Mouse (Mus musculus) bone marrow macrophage, adult 2 months (primary cell): ENCODE data around the gene Slc20a1.

ENCODE experiments used
- CTCF ChIP-seq: IDR thresholded peaks from 2 replicates; pipeline ENCODE4 v1.5.1; 2012; ENCODE audit warnings: low read depth, mild to moderate bottlenecking, low read length, moderate library complexity
- POLR2A ChIP-seq: IDR thresholded peaks from 2 replicates; pipeline ENCODE4 v1.6.1; 2012; ENCODE audit warnings: mild to moderate bottlenecking, low read depth, low read length, borderline replicate concordance

DNA sequence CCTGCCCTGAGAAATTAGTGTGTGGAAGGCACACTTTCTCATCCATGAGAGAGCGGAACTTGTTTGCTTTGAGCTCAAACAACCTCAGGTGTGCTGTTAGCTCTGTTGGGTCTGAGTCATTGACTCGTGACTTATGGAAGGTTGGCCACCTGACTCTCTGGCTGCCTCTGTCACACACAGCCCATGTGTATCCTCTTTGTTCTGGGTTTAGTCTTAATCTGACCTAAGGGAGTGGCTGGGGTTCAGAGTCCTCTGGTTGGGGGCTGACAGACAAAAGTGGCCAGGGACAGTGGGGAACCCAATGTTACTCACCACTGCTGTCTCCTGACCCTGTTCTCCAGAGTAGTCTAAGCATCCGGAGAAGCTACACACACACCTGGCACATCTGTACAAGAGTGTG lies 59.5 kb downstream of the Slc20a1 start:
- TF ChIP-seq CTCF (no peak), POLR2A (no peak)
